Mouse (Mus musculus) testis, adult 2 months (tissue): ENCODE measurements around the gene Tbcb.
A peak's percentile ranks its signal among the peaks of the same experiment; 100 is the strongest.

Source experiments
- CTCF ChIP-seq: fragments of 200-500 bp; IDR thresholded peaks from 2 replicates; pipeline ENCODE4 v1.5.1; 2012; ENCODE audit warnings: low read depth, mild to moderate bottlenecking, inconsistent platforms, low read length, moderate library complexity; ENCODE audit not compliant: control insufficient read depth, insufficient read depth, insufficient replicate concordance
- POLR2A ChIP-seq: fragments of 200-500 bp; IDR thresholded peaks from 2 replicates; pipeline ENCODE4 v1.6.1; 2012; ENCODE audit warnings: low read depth, mild to moderate bottlenecking, inconsistent platforms, low read length, moderate library complexity; ENCODE audit not compliant: control insufficient read depth

DNA sequence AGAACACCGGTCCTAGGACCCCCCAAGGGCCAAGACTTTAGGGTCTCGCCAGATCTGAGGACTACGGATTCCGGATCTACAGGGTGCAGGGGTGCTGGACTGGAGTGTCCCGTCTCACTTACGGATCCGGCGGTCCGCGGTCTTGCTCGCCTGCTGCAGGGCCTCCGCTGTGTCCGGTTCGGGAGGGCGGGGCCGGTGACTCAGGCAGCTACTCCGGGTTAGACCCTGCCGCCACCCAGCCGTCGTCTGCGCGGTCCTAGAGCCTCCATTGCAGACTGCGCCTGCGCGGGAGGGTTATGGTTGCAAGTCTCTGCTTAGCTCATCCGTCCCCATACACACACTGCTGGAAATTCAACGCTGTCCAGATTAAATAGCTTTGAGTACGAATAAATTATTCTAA is 37.2 kb downstream of the Tbcb start:
- TF ChIP-seq CTCF (no peak), POLR2A (peak; percentile 72)
